ENCODE assay signal across 9 mouse cellular contexts in the genomic region with DNA sequence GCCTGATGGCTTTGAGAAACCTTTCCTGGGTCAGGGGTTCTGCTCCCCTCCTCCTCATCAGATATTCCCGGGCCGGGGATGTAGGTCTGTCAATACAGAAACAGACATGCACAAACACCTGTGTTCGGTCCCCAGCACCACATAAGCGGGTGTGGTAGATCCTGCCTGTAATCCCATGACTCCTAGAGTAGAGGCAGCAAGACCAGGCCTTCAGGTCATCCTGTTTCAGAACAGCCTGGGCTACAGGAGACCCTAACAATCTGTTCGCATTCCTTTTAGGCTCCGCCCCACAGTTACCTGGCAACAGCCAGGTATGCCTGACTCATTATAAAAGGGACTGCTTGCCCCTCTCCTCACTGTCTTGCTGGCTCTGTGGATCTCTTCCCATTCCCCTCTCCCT. TPM values are rescaled to one million over a fixed set of nuclear protein-coding genes. Genes with fewer than 3 reads are reported as not detected.
DNase-seq lines count a peak whose midpoint lies in the region; ATAC-seq and TF ChIP-seq lines count a peak whose summit lies in the region.
"Had no signal": no experiment of that assay in that cellular context is flagged by ENCODE, and none has a peak within 500 bp of the region (broad histone marks: within the 10 kb centered on the region; RNA-seq: fewer than 3 reads in every experiment).

No protein-coding gene starts in this region.

- H3K36me3 ChIP-seq in heart, embryonic 10.5 days, result no peaks in the 10 kb centered on the region
- no peaks in the 10 kb centered on the region for H3K36me3 ChIP-seq in ES-E14 (ENCODE audit: control insufficient read depth, insufficient read depth, low read length, poor library complexity, severe bottlenecking)
- H3K36me3 ChIP-seq in heart, postnatal 0 days (replicated peaks; ENCODE audit: control insufficient read depth, insufficient read depth, low read length), result no peaks in the 10 kb centered on the region
- no peaks in the 10 kb centered on the region for H3K36me3 ChIP-seq in midbrain, embryonic 11.5 days (ENCODE audit: control insufficient read depth, insufficient read depth, low read length)

- H3K9me3 ChIP-seq in heart, embryonic 10.5 days, result no peaks in the 10 kb centered on the region
- H3K9me3 ChIP-seq in ES-E14 (ENCODE audit: control insufficient read depth, insufficient read depth, low read depth, low read length), result no peaks in the 10 kb centered on the region
- no peaks in the 10 kb centered on the region for H3K9me3 ChIP-seq in heart, postnatal 0 days (replicated peaks; ENCODE audit: control insufficient read depth, low read length)
- H3K9me3 ChIP-seq in midbrain, embryonic 11.5 days (ENCODE audit: control insufficient read depth, low read length), result no peaks in the 10 kb centered on the region

- H3K27me3 ChIP-seq in heart, embryonic 10.5 days (ENCODE audit: insufficient read depth, poor library complexity, severe bottlenecking), result peaks cover 67% of the 10 kb centered on the region
- no peaks in the 10 kb centered on the region for H3K27me3 ChIP-seq in heart, postnatal 0 days (ENCODE audit: control insufficient read depth, insufficient read depth, low read length)
- peaks cover 23% of the 10 kb centered on the region for H3K27me3 ChIP-seq in midbrain, embryonic 11.5 days (ENCODE audit: control insufficient read depth, insufficient read depth, low read length)

- WGBS in heart, embryonic 10.5 days, result 23% methylated on average over 6 of the region's 6 CpGs
- 33% methylated on average over 6 of the region's 6 CpGs for whole genome bisulfite sequencing in heart, postnatal 0 days
- WGBS in midbrain, embryonic 11.5 days, result 29% methylated on average over 6 of the region's 6 CpGs

- no peak for TF ChIP-seq EP300 in heart, postnatal 0 days (IDR thresholded peaks at IDR 0.05; ENCODE audit: low read depth)

- H3K9ac ChIP-seq in ES-E14 (ENCODE audit: insufficient read depth, low read depth, low read length, poor library complexity, severe bottlenecking), result peak overlapping the region; percentile 61
- H3K9ac ChIP-seq in heart, postnatal 0 days (replicated peaks; ENCODE audit: low read depth, low read length), result no peak overlapping the region; the same call in 1 of the 2 replicates
- peak overlapping the region; percentile 76; the same call in 1 of the 2 replicates for H3K9ac ChIP-seq in midbrain, embryonic 11.5 days (ENCODE audit: low read length)

- no peak for ATAC-seq in heart, postnatal 0 days (ENCODE audit: insufficient read depth, low read depth)
- ATAC-seq in midbrain, embryonic 11.5 days (ENCODE audit: low FRiP score), result no peak

- intact Hi-C loops in heart, postnatal 10 days (cut with DNase I), result no loop called here

- in situ Hi-C loops in ES-E14 (cut with MboI; ENCODE audit: low sequenced_read_pairs in 2 of 2, unreplicated experiment in 2 of 2), result no loop called here

- peak overlapping the region; percentile 79 for H3K4me3 ChIP-seq in heart, embryonic 10.5 days
- H3K4me3 ChIP-seq in ES-E14 (ENCODE audit: insufficient read depth in 1 of 2, low read depth in 1 of 2, low read length in 2 of 2, poor library complexity in 1 of 2, severe bottlenecking in 1 of 2), result peak overlapping the region; percentile 74 to 79
- peak overlapping the region; percentile 60 for H3K4me3 ChIP-seq in heart, postnatal 0 days (ENCODE audit: low read depth, low read length)
- peak overlapping the region; percentile 56 for H3K4me3 ChIP-seq in midbrain, embryonic 11.5 days (ENCODE audit: low read depth, low read length)

- TF ChIP-seq CTCF in heart, postnatal 0 days (IDR thresholded peaks at IDR 0.05; ENCODE audit: low read depth), result no peak

- H3K4me1 ChIP-seq in heart, embryonic 10.5 days, result peaks cover 20% of the 10 kb centered on the region
- peaks cover 3% of the 10 kb centered on the region in 2 experiments; a peak in 3 of 4 replicates for H3K4me1 ChIP-seq in ES-E14 (ENCODE audit: control insufficient read depth in 2 of 2, insufficient read depth in 2 of 2, low read length in 2 of 2, poor library complexity in 1 of 2)
- H3K4me1 ChIP-seq in heart, postnatal 0 days (ENCODE audit: control insufficient read depth, insufficient read depth), result no peaks in the 10 kb centered on the region; the same call in 1 of the 2 replicates
- peaks cover 10% of the 10 kb centered on the region for H3K4me1 ChIP-seq in midbrain, embryonic 11.5 days (ENCODE audit: control insufficient read depth, insufficient read depth, low read length)

- DNase-seq in heart, embryonic 10.5 days (ENCODE audit: low spot score), result no peak
- no peak for DNase-seq in heart, postnatal 10 days
- DNase-seq in ES-E14 (ENCODE audit: low read depth, low spot score), result no peak
- DNase-seq in heart, postnatal 0 days (ENCODE audit: low spot score), result no peak
- DNase-seq in midbrain, embryonic 11.5 days (ENCODE audit: low spot score, missing footprints), result no peak
- DNase-seq in ovary, postnatal 10 days (ENCODE audit: low spot score), result no peak
- DNase-seq in embryo, embryonic 11 days, result no peak
- no peak for DNase-seq in kidney, adult 11 months

- H3K27ac ChIP-seq in heart, embryonic 10.5 days, result no peak overlapping the region
- H3K27ac ChIP-seq in ES-E14 (ENCODE audit: insufficient read depth, low read depth, low read length, poor library complexity, severe bottlenecking), result no peak overlapping the region
- no peak overlapping the region for H3K27ac ChIP-seq in heart, postnatal 0 days (ENCODE audit: low read depth)
- no peak overlapping the region for H3K27ac ChIP-seq in midbrain, embryonic 11.5 days (ENCODE audit: low read depth, low read length)

- H3K4me2 ChIP-seq in heart, postnatal 0 days (ENCODE audit: low read depth, low read length), result peak overlapping the region; percentile 81
- H3K4me2 ChIP-seq in midbrain, embryonic 11.5 days, result peak overlapping the region; percentile 94

TF ChIP-seq in ES-E14, 5 proteins besides CTCF, POLR2A, EP300 and RAD21:
- TF ChIP-seq ZC3H11A (IDR thresholded peaks at IDR 0.05; ENCODE audit: borderline replicate concordance, low read depth, low read length) (no peak), CHD2 (IDR thresholded peaks at IDR 0.05; ENCODE audit: low read depth, low read length) (no peak), ZNF384 (IDR thresholded peaks at IDR 0.05; ENCODE audit: low read depth, low read length) (no peak), MAFK (IDR thresholded peaks at IDR 0.05; ENCODE audit: insufficient read depth, low read depth, low read length) (no peak), HCFC1 (IDR thresholded peaks at IDR 0.05; ENCODE audit: borderline replicate concordance, insufficient read depth, low read length) (no peak)

RNA-seq across cellular contexts. Expression of gene 2310034G01Rik, which starts 0.6 kb away (rescaled TPM):
- 0.51 and 0.84 TPM in 2 replicates for polyA plus RNA-seq in heart, embryonic 10.5 days (2016; fragmentation: Nextera tagmentation; extraction: Ambion mirVana)
- total RNA-seq in heart, postnatal 10 days (2021), result under 1 TPM; 0.19 to 0.20 TPM
- 0.53 and 0.80 TPM in 2 replicates for total RNA-seq in ES-E14 (2012; rRNA removed)
- 1.5 TPM in 1 of 2 replicates, not detected in the other for total RNA-seq in heart, postnatal 0 days (2014; rRNA removed; ENCODE audit: low replicate concordance)
- 1.1 and 1.3 TPM in 2 replicates for polyA plus RNA-seq in heart, postnatal 0 days (2015; fragmentation: Nextera tagmentation; extraction: Ambion mirVana)
- 1.2 and 1.6 TPM in 2 replicates for polyA plus RNA-seq in midbrain, embryonic 11.5 days (2014; fragmentation: Nextera tagmentation; extraction: Ambion mirVana)
- polyA plus RNA-seq: erythroblast, embryonic 14.5 days had no signal

RNA-seq across cellular contexts. Expression of gene Mfsd13a, which starts 8.6 kb away (rescaled TPM):
- 5.5 and 9.0 TPM in 2 replicates for polyA plus RNA-seq in heart, embryonic 10.5 days (2016; fragmentation: Nextera tagmentation; extraction: Ambion mirVana)
- total RNA-seq in heart, postnatal 10 days (2021), result 1 to 10 TPM; 3.4 to 4.6 TPM
- total RNA-seq in ES-E14 (2012; rRNA removed), result 9.9 and 19.8 TPM in 2 replicates
- total RNA-seq in heart, postnatal 0 days (2014; rRNA removed; ENCODE audit: low replicate concordance), result 5.2 and 21.8 TPM in 2 replicates
- 3.2 and 3.7 TPM in 2 replicates for polyA plus RNA-seq in heart, postnatal 0 days (2015; fragmentation: Nextera tagmentation; extraction: Ambion mirVana)
- polyA plus RNA-seq in midbrain, embryonic 11.5 days (2014; fragmentation: Nextera tagmentation; extraction: Ambion mirVana), result 4.3 and 5.5 TPM in 2 replicates

RNA-seq across cellular contexts. Expression of gene Cuedc2, which starts 11.0 kb away (rescaled TPM):
- 146 and 153 TPM in 2 replicates for polyA plus RNA-seq in heart, embryonic 10.5 days (2016; fragmentation: Nextera tagmentation; extraction: Ambion mirVana)
- total RNA-seq in heart, postnatal 10 days (2021), result 100 to 1,000 TPM in 1 of 2 experiments, 10 to 100 TPM in 1; 99.6 to 107 TPM
- 75.1 and 102 TPM in 2 replicates for total RNA-seq in ES-E14 (2012; rRNA removed)
- 91.7 and 114 TPM in 2 replicates for total RNA-seq in heart, postnatal 0 days (2014; rRNA removed; ENCODE audit: low replicate concordance)
- 129 and 136 TPM in 2 replicates for polyA plus RNA-seq in heart, postnatal 0 days (2015; fragmentation: Nextera tagmentation; extraction: Ambion mirVana)
- 215 and 221 TPM in 2 replicates for polyA plus RNA-seq in midbrain, embryonic 11.5 days (2014; fragmentation: Nextera tagmentation; extraction: Ambion mirVana)

RNA-seq across cellular contexts. Expression of gene Fbxl15, which starts 21.6 kb away (rescaled TPM):
- polyA plus RNA-seq in heart, embryonic 10.5 days (2016; fragmentation: Nextera tagmentation; extraction: Ambion mirVana), result 10.3 and 11.3 TPM in 2 replicates
- 1 to 10 TPM; 6.5 to 6.8 TPM for total RNA-seq in heart, postnatal 10 days (2021)
- 7.8 and 7.9 TPM in 2 replicates for total RNA-seq in ES-E14 (2012; rRNA removed)
- total RNA-seq in heart, postnatal 0 days (2014; rRNA removed; ENCODE audit: low replicate concordance), result 10.4 and 13.3 TPM in 2 replicates
- polyA plus RNA-seq in heart, postnatal 0 days (2015; fragmentation: Nextera tagmentation; extraction: Ambion mirVana), result 11.5 and 12.2 TPM in 2 replicates
- 20.0 and 25.5 TPM in 2 replicates for polyA plus RNA-seq in midbrain, embryonic 11.5 days (2014; fragmentation: Nextera tagmentation; extraction: Ambion mirVana)

RNA-seq across cellular contexts. Expression of gene Psd, which starts 22.6 kb away (rescaled TPM):
- 6.9 and 10.1 TPM in 2 replicates for polyA plus RNA-seq in heart, embryonic 10.5 days (2016; fragmentation: Nextera tagmentation; extraction: Ambion mirVana)
- total RNA-seq in heart, postnatal 10 days (2021), result 1 to 10 TPM; 2.2 to 2.9 TPM
- 2.4 and 3.1 TPM in 2 replicates for total RNA-seq in ES-E14 (2012; rRNA removed)
- total RNA-seq in heart, postnatal 0 days (2014; rRNA removed; ENCODE audit: low replicate concordance), result 0.97 and 13.4 TPM in 2 replicates
- 1.7 and 2.2 TPM in 2 replicates for polyA plus RNA-seq in heart, postnatal 0 days (2015; fragmentation: Nextera tagmentation; extraction: Ambion mirVana)
- polyA plus RNA-seq in midbrain, embryonic 11.5 days (2014; fragmentation: Nextera tagmentation; extraction: Ambion mirVana), result 10.7 and 11.0 TPM in 2 replicates
